Mouse (Mus musculus) liver, adult 2 months (tissue): ENCODE measurements around the gene Ckap5. TPM values are rescaled to one million over a fixed set of nuclear protein-coding genes. Genes with fewer than 3 reads are reported as not detected.
"Not testable (repeated sequence)": the region's sequence is repeated elsewhere in the genome, so short reads cannot be mapped to it uniquely, and the experiment has no call there.

Experiments
- DNase-seq: peaks from one replicate; pipeline ENCODE4 v3.0.0-alpha.2; 2011; ENCODE audit warnings: low read depth, low spot score; ENCODE audit errors: extremely low read depth
- H3K27ac ChIP-seq: fragments of 200-500 bp; replicated peaks from 2 replicates; pipeline ENCODE4 v1.5.1; 2012; ENCODE audit warnings: low read depth, mild to moderate bottlenecking, control low read depth, inconsistent platforms, low read length; ENCODE audit not compliant: insufficient read depth
- H3K27me3 ChIP-seq: fragments of 200-500 bp; 2 replicates; pipeline ENCODE4 v1.6.1; 2012; ENCODE audit warnings: mild to moderate bottlenecking, moderate library complexity, low read length, inconsistent platforms; ENCODE audit not compliant: control insufficient read depth, insufficient read depth
- H3K36me3 ChIP-seq: fragments of 200-500 bp; 2 replicates; pipeline ENCODE4 v1.6.1; 2012; ENCODE audit warnings: low read length, inconsistent platforms; ENCODE audit not compliant: control insufficient read depth, insufficient read depth
- H3K4me1 ChIP-seq: fragments of 200-500 bp; 2 replicates; pipeline ENCODE4 v1.6.1; 2011; ENCODE audit warnings: low read length; ENCODE audit not compliant: control insufficient read depth, insufficient read depth
- H3K4me3 ChIP-seq: fragments of 200-500 bp; 2 replicates; pipeline ENCODE4 v1.5.1; 2011; ENCODE audit warnings: low read depth, mild to moderate bottlenecking, control low read depth, low read length, moderate library complexity; ENCODE audit not compliant: insufficient read depth
- H3K79me2 ChIP-seq: fragments of 200-500 bp; 2 replicates; pipeline ENCODE4 v1.6.1; 2012; ENCODE audit warnings: inconsistent platforms, mild to moderate bottlenecking, low read length, moderate library complexity; ENCODE audit not compliant: control insufficient read depth, insufficient read depth
- H3K9ac ChIP-seq: fragments of 200-500 bp; 2 replicates; pipeline ENCODE4 v1.6.1; 2012; ENCODE audit warnings: low read depth, mild to moderate bottlenecking, control low read depth, inconsistent platforms, low read length
- CTCF ChIP-seq: fragments of 200-500 bp; IDR thresholded peaks from 2 replicates; pipeline ENCODE4 v1.5.1; 2011; ENCODE audit warnings: low read depth, low read length, control low read depth
- POLR2A ChIP-seq: fragments of 200-500 bp; IDR thresholded peaks from 2 replicates; pipeline ENCODE4 v1.6.1; 2011; ENCODE audit warnings: low read length, control low read depth; ENCODE audit not compliant: insufficient read depth; ENCODE audit errors: extremely low read depth
- whole genome bisulfite sequencing: fragments of 180-500 bp; shearing (Covaris S2); methylation state at CpG from one replicate; pipeline ENCODE4 v1.1.7; 2018; 5-methylcytosine and 5-hydroxymethylcytosine counted together
- polyA plus RNA-seq: library from polyadenylated mRNA; depleted of rRNA; stranded (reverse); fragments of >200 nt; gene quantifications from 2 replicates; pipeline ENCODE4 v1.2.3, GENCODE M21; 2012
- total RNA-seq: library from RNA; depleted of rRNA; stranded (reverse); fragments of >200 nt; gene quantifications from 2 replicates; pipeline ENCODE4 v1.2.3, GENCODE M21; 2014

Ckap5 gene
- total and polyA plus RNA-seq, 2 experiments = 1.9 to 14.9 TPM

- H3K9ac ChIP-seq = no peak overlapping the region
- no peak for TF ChIP-seq POLR2A
- H3K27me3 ChIP-seq = no peaks in the 10 kb centered on the region
- 33% methylated on average over 6 of the region's 6 CpGs for WGBS
- no peaks in the 10 kb centered on the region for H3K4me1 ChIP-seq
- H3K79me2 ChIP-seq = no peaks in the 10 kb centered on the region
- no peak overlapping the region for H3K27ac ChIP-seq
- H3K36me3 ChIP-seq = peaks cover 22% of the 10 kb centered on the region
- DNase-seq = no peak
- no peak overlapping the region for H3K4me3 ChIP-seq
Observed at GRCm38 (mm10) chr2:91485256-91485655, 41.3 kb upstream of the Ckap5 start.

- peaks cover 33% of the 10 kb centered on the region for H3K36me3 ChIP-seq
- WGBS = 68% methylated on average over 3 of the region's 3 CpGs
Observed at GRCm38 (mm10) chr2:91487295-91487694, 39.3 kb upstream of the Ckap5 start.

GRCm38 (mm10) chr2:91492071-91492635, 34.4 kb upstream of the Ckap5 start:
- no peak overlapping the region for H3K27ac ChIP-seq
- no peaks in the 10 kb centered on the region for H3K79me2 ChIP-seq
- WGBS = 94% methylated on average over 12 of the region's 12 CpGs
- H3K27me3 ChIP-seq = no peaks in the 10 kb centered on the region
- DNase-seq = no peak
- TF ChIP-seq POLR2A = no peak
- no peak for TF ChIP-seq CTCF
- H3K4me3 ChIP-seq = no peak overlapping the region
- peaks cover 48% of the 10 kb centered on the region for H3K36me3 ChIP-seq
- H3K4me1 ChIP-seq = no peaks in the 10 kb centered on the region
- H3K9ac ChIP-seq = no peak overlapping the region

More at GRCm38 (mm10) chr2:91487295-91487694, 39.3 kb upstream of the Ckap5 start:
- not testable (repeated sequence) for H3K4me3 ChIP-seq, H3K9ac ChIP-seq, H3K27me3 ChIP-seq, H3K4me1 ChIP-seq, H3K79me2 ChIP-seq, DNase-seq, H3K27ac ChIP-seq

DNA sequence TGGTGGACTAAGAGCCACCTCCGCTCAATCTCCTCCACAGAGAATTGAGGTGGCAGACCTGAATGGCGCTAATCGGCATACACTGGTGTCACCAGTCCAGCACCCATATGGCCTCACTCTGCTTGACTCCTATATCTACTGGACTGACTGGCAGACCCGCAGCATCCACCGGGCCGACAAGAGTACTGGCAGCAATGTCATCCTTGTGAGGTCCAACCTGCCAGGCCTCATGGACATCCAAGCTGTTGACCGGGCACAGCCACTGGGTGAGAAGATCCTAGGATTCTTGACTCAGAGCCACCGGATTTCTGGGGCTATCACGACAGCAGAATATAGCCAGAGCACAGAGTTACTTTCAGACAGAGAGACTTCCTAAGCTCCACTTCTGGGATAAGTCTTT, 32.6 kb upstream of the Ckap5 start:
- H3K9ac ChIP-seq = no peak overlapping the region

DNA sequence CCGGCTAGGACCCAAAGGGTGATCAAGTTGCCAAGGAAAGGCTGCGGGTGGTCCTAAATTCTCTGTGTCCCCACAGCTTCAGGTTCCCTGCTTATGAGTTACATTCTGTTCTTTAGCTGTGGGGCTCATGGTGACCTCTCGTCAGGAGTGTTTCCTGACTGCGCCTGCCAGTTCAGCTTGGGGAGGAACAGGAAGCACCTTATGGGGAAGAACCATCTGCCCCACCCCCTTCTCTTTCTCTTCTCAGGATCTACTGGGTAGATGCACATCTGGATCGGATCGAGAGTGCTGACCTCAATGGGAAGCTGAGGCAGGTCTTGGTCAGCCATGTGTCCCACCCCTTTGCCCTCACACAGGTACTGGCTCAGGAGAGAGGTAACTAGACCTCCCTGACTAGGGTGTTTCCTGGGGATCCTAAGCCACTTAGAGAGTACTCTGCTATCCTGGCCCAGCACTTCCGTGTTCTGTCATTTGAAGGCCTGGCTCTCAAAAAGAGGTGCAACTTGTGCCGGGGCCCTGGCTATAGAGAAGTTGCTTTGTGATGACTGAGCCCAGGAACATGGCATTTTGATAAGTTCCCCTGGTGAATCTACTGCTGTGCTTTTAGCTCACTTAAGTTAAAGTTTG, 28.4 kb upstream of the Ckap5 start:
- peaks cover 28% of the 10 kb centered on the region; the same call in 1 of the 2 replicates for H3K36me3 ChIP-seq
- H3K4me3 ChIP-seq = no peak overlapping the region
- no peak overlapping the region for H3K27ac ChIP-seq

More for the DNA sequence above, 32.6 kb upstream of the Ckap5 start:
- Histone ChIP-seq H3K4me3 (no peak overlapping the region), H3K36me3 (peaks cover 36% of the 10 kb centered on the region), H3K27me3 (no peaks in the 10 kb centered on the region), H3K79me2 (no peaks in the 10 kb centered on the region), H3K4me1 (no peaks in the 10 kb centered on the region), H3K27ac (no peak overlapping the region)
- WGBS = 96% methylated on average over 9 of the region's 9 CpGs
- DNase-seq = no peak
- TF ChIP-seq POLR2A (no peak), CTCF (no peak)

DNA sequence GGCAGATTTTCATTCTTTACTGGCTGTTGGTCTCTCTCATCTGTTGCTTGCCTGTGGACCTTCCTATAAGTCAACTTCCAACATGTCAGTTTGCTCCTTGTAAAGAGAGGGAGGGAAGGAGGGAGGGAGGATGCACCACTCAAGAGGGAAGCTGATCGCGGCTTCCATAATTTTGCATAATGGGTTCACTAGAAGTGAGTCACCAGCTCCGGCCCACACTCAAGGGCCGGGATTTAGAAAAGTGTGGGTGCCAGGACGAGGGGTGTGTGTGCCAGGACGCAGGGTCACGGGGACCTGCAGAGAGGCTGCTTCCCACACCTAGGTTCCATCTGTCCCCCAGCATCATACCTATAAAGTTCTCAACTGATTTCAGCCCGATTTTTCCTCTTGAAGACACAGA, 18.5 kb upstream of the Ckap5 start:
- no peak overlapping the region for H3K27ac ChIP-seq
- H3K9ac ChIP-seq = no peak overlapping the region
- peaks cover 37% of the 10 kb centered on the region for H3K36me3 ChIP-seq
- no peak for DNase-seq
- H3K4me1 ChIP-seq = no peaks in the 10 kb centered on the region
- TF ChIP-seq POLR2A (no peak), CTCF (no peak)
- H3K79me2 ChIP-seq = no peaks in the 10 kb centered on the region
- no peaks in the 10 kb centered on the region for H3K27me3 ChIP-seq
- H3K4me3 ChIP-seq = no peak overlapping the region
- 87% methylated on average over 8 of the region's 8 CpGs for WGBS

More for the DNA sequence above, 28.4 kb upstream of the Ckap5 start:
- Histone ChIP-seq H3K79me2 (no peaks in the 10 kb centered on the region), H3K9ac (no peak overlapping the region), H3K27me3 (no peaks in the 10 kb centered on the region), H3K4me1 (no peaks in the 10 kb centered on the region)
- no peak for TF ChIP-seq POLR2A
- TF ChIP-seq CTCF = no peak
- WGBS = 89% methylated on average over 8 of the region's 8 CpGs
- DNase-seq = no peak
